Mouse (Mus musculus) forebrain, embryonic 10.5 days (tissue): ENCODE measurements at regions not wholly inside any gene's neighbourhood (a gene's known extent, or its start where the extent isn't known, plus 50 kb on each side); places are given as distances from the start of the nearest gene placed in this dataset.

ENCODE experiments used
- DNase-seq: peaks from one replicate; pipeline ENCODE4 v3.0.0-alpha.2; 2017; ENCODE audit warnings: low spot score; ENCODE audit errors: extremely low spot score
- H3K27ac ChIP-seq: fragments of 300-500 bp; sonication (generic); 2 replicates; pipeline ENCODE4 v1.5.1; 2016; ENCODE audit warnings: mild to moderate bottlenecking
- H3K27me3 ChIP-seq: fragments of 300-500 bp; sonication (generic); 2 replicates; pipeline ENCODE4 v1.6.1; 2016; ENCODE audit warnings: mild to moderate bottlenecking; ENCODE audit not compliant: poor library complexity, severe bottlenecking
- H3K36me3 ChIP-seq: fragments of 300-500 bp; sonication (generic); replicated peaks from 2 replicates; pipeline ENCODE4 v1.6.1; 2016; ENCODE audit warnings: mild to moderate bottlenecking, moderate library complexity
- H3K4me1 ChIP-seq: fragments of 300-500 bp; sonication (generic); 2 replicates; pipeline ENCODE4 v1.6.1; 2016
- H3K4me3 ChIP-seq: fragments of 300-500 bp; sonication (generic); 2 replicates; pipeline ENCODE4 v1.5.1; 2016; ENCODE audit warnings: mild to moderate bottlenecking, moderate library complexity
- H3K9me3 ChIP-seq: fragments of 300-500 bp; sonication (generic); 2 replicates; pipeline ENCODE4 v1.6.1; 2016; ENCODE audit warnings: mild to moderate bottlenecking, moderate library complexity
- WGBS: fragments of 180-500 bp; shearing (Covaris S2); methylation state at CpG from one replicate; pipeline ENCODE4 v1.1.7; 2016; 5-methylcytosine and 5-hydroxymethylcytosine counted together

- no peaks in the 10 kb centered on the region for H3K27me3 ChIP-seq
- WGBS, result 86% methylated on average over 1 of the region's 1 CpGs
Measured at GRCm38 (mm10) chr4:78666326-78666725, 454.6 kb upstream of the Ptprd start.

DNA sequence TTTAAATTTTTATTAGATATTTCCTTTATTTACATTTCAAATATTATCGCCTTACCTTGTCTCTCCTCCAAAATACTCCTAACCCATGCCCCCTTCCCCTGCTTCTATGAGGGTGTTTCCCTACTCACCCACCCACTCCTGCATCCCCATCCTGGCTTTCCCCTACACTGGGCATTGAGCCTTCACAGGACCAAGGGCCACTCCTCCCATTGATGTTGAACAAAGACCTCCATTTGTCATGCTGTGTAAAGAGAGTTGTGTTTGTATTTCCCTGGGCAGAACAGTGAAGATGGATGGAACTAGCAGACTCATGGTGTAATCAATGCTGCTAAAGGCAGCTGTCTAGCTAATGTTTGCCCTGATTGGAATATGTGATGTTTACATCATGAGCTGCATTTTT lies 431.0 kb upstream of the Ptprd start:
- H3K27ac ChIP-seq, result no peak overlapping the region
- H3K36me3 ChIP-seq, result no peaks in the 10 kb centered on the region
- H3K27me3 ChIP-seq, result no peaks in the 10 kb centered on the region
- no peaks in the 10 kb centered on the region for H3K9me3 ChIP-seq
- WGBS, result 88% methylated on average over 1 of the region's 1 CpGs
- no peak for DNase-seq
- H3K4me3 ChIP-seq, result no peak overlapping the region
- 0 out of 2 replicates have a peak, but pooled peaks cover 4% of the 10 kb centered on the region for H3K4me1 ChIP-seq

More at GRCm38 (mm10) chr4:78666326-78666725, 454.6 kb upstream of the Ptprd start:
- Histone ChIP-seq H3K4me3 (no peak overlapping the region), H3K36me3 (no peaks in the 10 kb centered on the region), H3K27ac (no peak overlapping the region), H3K4me1 (no peaks in the 10 kb centered on the region), H3K9me3 (no peaks in the 10 kb centered on the region)
- no peak for DNase-seq

- no peaks in the 10 kb centered on the region for H3K36me3 ChIP-seq
- peak; percentile 17 for DNase-seq
- H3K4me1 ChIP-seq, result peaks cover 7% of the 10 kb centered on the region
- 14% methylated on average over 18 of the region's 18 CpGs for WGBS
- H3K27ac ChIP-seq, result peak overlapping the region; percentile 58; the same call in 1 of the 2 replicates
- H3K4me3 ChIP-seq, result peak overlapping the region; percentile 44
- H3K27me3 ChIP-seq, result no peaks in the 10 kb centered on the region
- no peaks in the 10 kb centered on the region for H3K9me3 ChIP-seq
Measured at GRCm38 (mm10) chr4:78606461-78606830, 394.7 kb upstream of the Ptprd start.

- Histone ChIP-seq H3K27ac (0 out of 2 replicates have a peak overlapping the region, but pooled peaks have one; percentile 58), H3K4me3 (peak overlapping the region; percentile 44), H3K9me3 (no peaks in the 10 kb centered on the region), H3K4me1 (peaks cover 7% of the 10 kb centered on the region), H3K36me3 (no peaks in the 10 kb centered on the region), H3K27me3 (no peaks in the 10 kb centered on the region)
- DNase-seq, result no peak
- WGBS, result 87% methylated on average over 4 of the region's 4 CpGs
Measured at GRCm38 (mm10) chr4:78605763-78606460, 394.2 kb upstream of the Ptprd start.

DNA sequence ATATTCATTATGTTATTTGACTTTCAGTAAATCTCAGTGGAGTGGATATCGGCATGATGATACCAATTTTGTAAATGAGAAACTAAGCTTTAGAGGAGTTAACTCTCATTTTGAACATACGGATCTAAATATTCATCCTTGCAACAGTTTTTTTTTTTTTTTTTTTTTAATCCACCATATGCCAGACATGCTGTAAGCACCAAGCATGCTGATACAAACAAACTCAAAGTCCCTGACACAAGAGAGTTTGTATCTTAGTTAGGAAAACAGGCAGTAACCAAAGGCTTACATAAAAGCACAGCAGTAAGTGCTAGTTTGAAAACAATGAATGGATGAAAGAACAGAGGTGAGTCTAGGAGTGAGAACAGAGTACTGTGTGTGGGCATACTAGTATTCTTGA lies 369.8 kb upstream of the Ptprd start:
- H3K27me3 ChIP-seq, result no peaks in the 10 kb centered on the region
- 89% methylated on average over 2 of the region's 2 CpGs for WGBS
- no peak overlapping the region for H3K27ac ChIP-seq
- no peak overlapping the region for H3K4me3 ChIP-seq
- H3K9me3 ChIP-seq, result no peaks in the 10 kb centered on the region
- H3K36me3 ChIP-seq, result no peaks in the 10 kb centered on the region
- H3K4me1 ChIP-seq, result no peaks in the 10 kb centered on the region
- no peak for DNase-seq

DNA sequence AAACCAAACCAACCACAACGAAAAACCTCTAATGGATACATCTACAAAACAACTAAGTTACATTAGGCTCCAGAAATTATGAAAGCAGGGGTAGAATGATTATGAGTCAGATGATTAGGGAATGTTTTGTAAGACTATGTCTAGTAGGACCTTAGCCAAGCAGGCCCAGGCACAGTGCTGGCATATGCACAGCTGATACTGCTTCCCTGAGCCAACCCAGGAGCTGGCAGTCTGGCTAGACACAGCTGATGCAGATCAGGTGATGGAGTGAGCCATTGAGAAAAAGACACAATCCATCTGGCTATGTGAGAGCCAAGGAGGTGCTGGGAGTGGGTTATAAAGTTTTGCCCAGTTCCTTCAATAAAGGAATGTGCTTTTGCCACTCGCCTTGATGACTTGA lies 353.6 kb upstream of the Ptprd start:
- H3K4me1 ChIP-seq, result no peaks in the 10 kb centered on the region
- H3K36me3 ChIP-seq, result no peaks in the 10 kb centered on the region
- H3K4me3 ChIP-seq, result no peak overlapping the region
- no peaks in the 10 kb centered on the region for H3K27me3 ChIP-seq
- no peaks in the 10 kb centered on the region for H3K9me3 ChIP-seq
- DNase-seq, result no peak
- H3K27ac ChIP-seq, result no peak overlapping the region
- WGBS, result 84% methylated on average over 2 of the region's 2 CpGs
